Mouse (Mus musculus) testis, adult 10 weeks (tissue): ENCODE results near the gene Mtmr6. TPM values are rescaled to one million over a fixed set of nuclear protein-coding genes. Genes with fewer than 3 reads are reported as not detected.

ENCODE experiments used
- polyA plus RNA-seq: library from polyadenylated mRNA; stranded (reverse); fragments of 350-450 nt; fragmentation: Illumina TruSeq; extraction: RNeasy Lipid Tissue Mini Kit (QIAGEN cat#74804); gene quantifications from one replicate; pipeline ENCODE4 v1.2.3, GENCODE M21; 2014; ENCODE audit warnings: low read depth, low replicate concordance

Gene Mtmr6
- 484 TPM for polyA plus RNA-seq

GRCm38 (mm10) chr14:60264990-60265876 is at the start of gene Mtmr6:
TSS of gene Mtmr6 (plus strand) at chr14:60265228.

GRCm38 (mm10) chr14:60251281-60252003 is 13.6 kb upstream of the Mtmr6 start, which contains the start of the genes Nupl1 and Gm49336:
TSS of gene Nupl1 (minus strand) at chr14:60251431.
TSS of gene Gm49336 (minus strand) at chr14:60251507.

Other genes starting within 250 kb of the Mtmr6 start
- 49.7 TPM for gene Atp8a2, start 68.0 kb upstream of the Mtmr6 start, polyA plus RNA-seq
- 2.6 TPM for gene Nupl1, start 13.8 kb upstream of the Mtmr6 start, polyA plus RNA-seq
- 212 TPM for gene Gm49336, start 13.7 kb upstream of the Mtmr6 start, polyA plus RNA-seq
- 8.9 TPM for gene Amer2, start 108.0 kb downstream of the Mtmr6 start, polyA plus RNA-seq